Mouse (Mus musculus): ENCODE data around the gene Lars2.

DNA sequence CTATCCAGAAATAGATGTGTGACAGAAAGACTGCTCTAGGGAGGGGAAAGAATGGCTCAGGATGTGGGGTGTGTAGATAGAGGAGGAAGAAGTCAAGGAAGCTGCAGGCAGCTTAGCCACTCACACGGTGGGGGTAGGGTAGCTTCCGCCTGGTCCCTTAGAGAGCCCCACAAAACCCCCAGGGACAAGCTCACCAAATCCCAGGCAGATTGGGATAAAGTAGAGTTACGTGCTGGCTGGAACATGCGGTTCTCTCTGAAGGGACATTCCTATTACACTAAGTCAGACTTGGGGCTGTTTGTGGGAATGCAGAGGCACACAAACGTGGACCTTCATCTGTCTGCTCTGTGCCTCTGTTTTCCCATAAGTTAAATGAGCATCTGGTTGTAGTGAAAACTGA, 124.2 kb downstream of the Lars2 start:
- TF ChIP-seq POLR2A (IDR thresholded peaks at IDR 0.05; ENCODE audit: insufficient read length, low read depth) (no peak), MYOD1 (IDR thresholded peaks at IDR 0.05; ENCODE audit: control insufficient read depth in 1 of 3, insufficient read length in 2 of 3, low read depth in 2 of 3) (no peak), USF1 (IDR thresholded peaks at IDR 0.05; ENCODE audit: low read depth) (no peak), POLR2AphosphoS2 (IDR thresholded peaks at IDR 0.05; ENCODE audit: insufficient read length, low read depth) (no peak), E2F4 (IDR thresholded peaks at IDR 0.05; ENCODE audit: insufficient read depth) (no peak), TCF12 (IDR thresholded peaks at IDR 0.05; ENCODE audit: insufficient read depth, poor library complexity, severe bottlenecking) (no peak), REST (IDR thresholded peaks at IDR 0.05; ENCODE audit: insufficient read depth, insufficient read length) (no peak), MAX (IDR thresholded peaks at IDR 0.05; ENCODE audit: low read depth) (no peak), MYOG (IDR thresholded peaks at IDR 0.05; ENCODE audit: control insufficient read depth in 1 of 3, insufficient read depth in 1 of 3, insufficient read length in 2 of 3, low read depth in 2 of 3) (no peak), CEBPB (IDR thresholded peaks at IDR 0.05; ENCODE audit: insufficient read depth, poor library complexity, severe bottlenecking) (no peak)
